Mouse (Mus musculus) T-helper 2 cell (primary cell): ENCODE measurements at regions not wholly inside any gene's neighbourhood (a gene's known extent, or its start where the extent isn't known, plus 50 kb on each side); places are given as distances from the start of the nearest gene placed in this dataset.

Experiments used
- in situ Hi-C: fragments of 300-600 bp; cut with MboI, MseI; formaldehyde crosslinking; loops from one replicate; pipeline ENCODE4 v1.15.1; 2025; ENCODE audit warnings: high pct_unique_total_duplicates

- in situ Hi-C loops: no loop called here
These were observed 113.2 kb downstream of the Spry2 start for GRCm38 (mm10) chr14:105783428-105783827.

DNA sequence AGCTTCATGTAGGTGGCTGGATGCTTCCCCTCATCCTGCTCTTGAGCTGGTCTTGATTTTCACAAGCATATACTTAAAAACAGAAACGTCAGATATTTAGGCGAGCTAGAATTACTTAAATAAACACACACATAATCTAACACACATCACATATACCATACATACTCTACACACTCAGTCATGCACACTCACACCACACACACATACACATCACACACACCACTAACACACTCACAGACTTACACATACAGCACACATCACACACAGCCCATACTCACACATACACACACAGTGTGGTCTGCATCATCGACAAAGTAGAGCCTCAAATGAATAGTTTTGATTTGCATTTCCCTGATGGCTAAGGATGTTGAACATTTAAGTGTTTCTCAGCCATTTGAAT is 116.9 kb downstream of the Spry2 start:
- in situ Hi-C loops: no loop called here

GRCm38 (mm10) chr14:105779349-105779748 is 117.3 kb downstream of the Spry2 start:
- in situ Hi-C loops: no loop called here

GRCm38 (mm10) chr14:105773674-105774073 is 122.9 kb downstream of the Spry2 start:
- in situ Hi-C loops: no loop called here

DNA sequence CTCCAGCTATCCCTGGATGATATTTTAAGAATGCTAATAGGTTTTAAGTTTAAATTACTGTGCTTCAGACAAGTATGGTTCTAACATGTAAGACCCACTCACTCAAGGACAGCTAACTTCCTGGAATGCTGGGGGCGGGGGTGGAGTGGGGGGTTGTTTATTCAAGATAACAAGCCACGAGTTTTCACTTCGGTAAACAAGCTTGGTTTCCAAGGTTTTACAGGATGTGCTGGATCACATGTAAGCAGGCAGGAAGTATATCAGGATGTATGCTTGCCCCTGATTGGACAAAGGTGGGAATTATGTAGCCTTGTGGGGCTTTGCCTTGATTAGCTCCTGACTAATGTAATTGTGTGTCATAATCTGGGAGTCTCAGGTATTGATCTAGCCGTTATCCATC is 129.5 kb downstream of the Spry2 start:
- in situ Hi-C loops: no loop called here

- in situ Hi-C loops: no loop called here
These were observed 143.9 kb downstream of the Spry2 start for GRCm38 (mm10) chr14:105752509-105753375.

DNA sequence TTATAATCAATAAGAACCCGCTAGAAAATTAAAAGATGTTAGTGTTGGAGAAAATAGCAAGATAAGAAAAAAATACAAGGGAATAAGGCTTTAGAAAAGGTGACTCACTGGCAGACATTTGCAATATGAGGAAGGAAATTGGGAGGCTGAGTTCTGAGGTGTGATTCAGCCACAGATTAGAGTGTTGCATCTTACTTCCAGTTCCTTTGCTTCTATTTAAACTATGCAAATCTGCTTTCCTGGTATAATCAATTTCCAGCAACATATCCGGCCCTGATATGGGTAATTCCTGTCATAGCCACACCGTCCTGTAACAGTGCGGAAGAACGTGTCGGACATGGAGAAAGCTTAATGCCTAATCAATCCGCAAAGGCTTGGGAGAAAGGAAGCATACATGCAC is 144.9 kb downstream of the Spry2 start:
- in situ Hi-C loops: no loop called here

DNA sequence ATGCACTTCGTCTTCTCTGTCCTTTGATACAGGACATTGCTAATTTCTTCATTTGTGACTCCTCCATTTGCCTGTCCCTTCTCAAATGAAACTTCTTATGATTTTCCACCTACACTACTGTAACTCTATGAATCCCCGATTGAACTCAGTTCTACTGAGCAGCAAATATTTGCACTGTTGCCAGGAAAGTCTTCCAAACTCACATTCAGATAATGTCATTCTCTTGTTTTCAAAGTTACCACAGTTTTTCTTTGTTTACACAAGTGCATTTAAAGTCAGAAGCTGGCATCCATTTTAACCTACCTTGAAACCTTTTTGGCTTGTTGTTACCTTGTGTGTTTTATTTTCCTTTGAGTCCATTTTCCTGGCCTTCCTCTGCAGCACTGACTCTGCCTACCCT is 152.0 kb downstream of the Spry2 start:
- in situ Hi-C loops: no loop called here

GRCm38 (mm10) chr14:105744125-105744524 is 152.5 kb downstream of the Spry2 start:
- in situ Hi-C loops: no loop called here

GRCm38 (mm10) chr14:105740889-105741288 is 155.7 kb downstream of the Spry2 start:
- in situ Hi-C loops: no loop called here

GRCm38 (mm10) chr14:105738568-105738967 is 158.1 kb downstream of the Spry2 start:
- in situ Hi-C loops: loop anchor here (5.0 kb wide), 1 partner anchor 64 kb away; no protein-coding TSS in a partner anchor

- in situ Hi-C loops: loop anchor here (5.0 kb wide), 1 partner anchor 66 kb away; no protein-coding TSS in a partner anchor
These were observed 160.3 kb downstream of the Spry2 start for GRCm38 (mm10) chr14:105736352-105736751.

GRCm38 (mm10) chr14:105734291-105734690 is 162.3 kb downstream of the Spry2 start:
- in situ Hi-C loops: no loop called here

GRCm38 (mm10) chr14:105733013-105733728 is 163.4 kb downstream of the Spry2 start:
- in situ Hi-C loops: no loop called here

DNA sequence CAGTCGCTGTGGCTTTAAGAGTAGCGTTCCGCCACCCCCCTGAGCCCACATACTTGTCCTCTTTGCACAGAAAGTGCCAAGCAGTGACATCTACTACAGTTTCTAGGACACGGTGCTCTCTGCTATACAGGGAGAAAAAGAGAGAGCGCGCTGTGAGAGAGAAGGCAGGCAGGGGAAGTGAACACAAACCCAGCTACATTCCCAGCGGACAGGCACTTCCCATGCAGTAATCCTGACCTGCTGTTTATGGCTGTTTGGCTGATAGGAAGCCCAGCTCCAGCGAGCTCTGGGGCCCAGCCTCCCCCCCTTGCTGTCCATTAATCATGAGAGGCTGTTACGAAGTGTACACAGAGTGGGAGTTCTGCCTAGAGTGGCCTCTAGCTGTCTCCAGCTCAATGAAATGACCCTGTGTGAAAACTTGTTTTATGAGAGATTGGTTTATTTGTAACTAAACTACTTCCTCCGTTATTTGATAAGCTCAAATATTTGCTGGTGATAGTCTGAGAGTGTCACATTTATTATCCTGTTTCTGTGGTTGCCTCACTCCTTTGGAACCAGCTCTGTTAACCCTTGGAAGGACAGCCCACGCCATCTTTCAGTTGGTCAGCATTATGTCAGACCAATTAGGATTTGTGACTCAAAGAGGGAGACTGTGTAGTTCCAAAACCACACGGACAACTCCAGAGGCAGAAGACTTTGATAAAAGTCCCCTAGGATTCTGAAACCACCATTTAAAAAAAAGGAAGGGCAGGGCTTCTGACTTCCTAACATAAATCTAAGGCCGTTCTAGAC is 164.2 kb downstream of the Spry2 start:
- in situ Hi-C loops: no loop called here

GRCm38 (mm10) chr14:105730786-105731185 is 165.8 kb downstream of the Spry2 start:
- in situ Hi-C loops: no loop called here

DNA sequence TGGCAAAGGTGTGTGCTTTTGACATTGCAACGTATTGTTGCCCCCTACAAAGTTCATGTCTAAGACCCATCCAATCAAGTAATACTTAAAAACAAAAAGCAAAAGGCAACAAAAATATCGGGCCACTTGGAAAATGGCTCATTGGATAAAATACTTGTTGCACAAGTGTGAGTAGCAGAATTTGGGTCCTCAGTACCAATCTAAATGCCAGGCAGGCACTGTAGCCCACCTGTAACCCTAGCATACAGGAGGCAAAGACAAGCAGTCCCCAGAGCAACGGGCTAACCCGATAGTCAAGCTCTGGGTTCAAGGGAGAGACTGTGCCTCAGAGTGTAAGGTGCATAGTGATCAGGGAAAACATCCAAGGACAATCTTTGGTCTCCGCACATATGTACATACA is 167.8 kb downstream of the Spry2 start:
- in situ Hi-C loops: no loop called here

- in situ Hi-C loops: no loop called here
These were observed 170.9 kb downstream of the Spry2 start for GRCm38 (mm10) chr14:105725741-105726140.

- in situ Hi-C loops: no loop called here
These were observed 173.7 kb downstream of the Spry2 start for GRCm38 (mm10) chr14:105722923-105723322.

DNA sequence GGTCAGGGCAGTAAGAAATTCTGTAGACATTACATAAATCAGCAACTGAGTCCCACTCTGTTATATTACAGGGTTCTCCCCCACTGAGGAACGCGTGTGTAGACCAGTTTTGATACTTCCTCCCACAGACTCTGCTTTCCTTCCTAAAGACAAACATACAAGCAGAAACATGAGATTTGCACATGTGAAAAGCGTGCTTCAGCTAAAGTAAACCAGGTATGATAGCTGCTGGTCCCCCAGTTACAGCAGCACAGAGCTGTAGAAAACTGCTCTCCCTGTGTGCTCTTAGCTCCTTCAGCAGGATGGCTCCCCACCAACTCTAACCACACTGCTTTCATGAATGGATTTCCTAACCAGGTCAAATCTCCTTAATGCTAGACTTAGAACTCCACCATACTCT is 175.0 kb downstream of the Spry2 start:
- in situ Hi-C loops: no loop called here

DNA sequence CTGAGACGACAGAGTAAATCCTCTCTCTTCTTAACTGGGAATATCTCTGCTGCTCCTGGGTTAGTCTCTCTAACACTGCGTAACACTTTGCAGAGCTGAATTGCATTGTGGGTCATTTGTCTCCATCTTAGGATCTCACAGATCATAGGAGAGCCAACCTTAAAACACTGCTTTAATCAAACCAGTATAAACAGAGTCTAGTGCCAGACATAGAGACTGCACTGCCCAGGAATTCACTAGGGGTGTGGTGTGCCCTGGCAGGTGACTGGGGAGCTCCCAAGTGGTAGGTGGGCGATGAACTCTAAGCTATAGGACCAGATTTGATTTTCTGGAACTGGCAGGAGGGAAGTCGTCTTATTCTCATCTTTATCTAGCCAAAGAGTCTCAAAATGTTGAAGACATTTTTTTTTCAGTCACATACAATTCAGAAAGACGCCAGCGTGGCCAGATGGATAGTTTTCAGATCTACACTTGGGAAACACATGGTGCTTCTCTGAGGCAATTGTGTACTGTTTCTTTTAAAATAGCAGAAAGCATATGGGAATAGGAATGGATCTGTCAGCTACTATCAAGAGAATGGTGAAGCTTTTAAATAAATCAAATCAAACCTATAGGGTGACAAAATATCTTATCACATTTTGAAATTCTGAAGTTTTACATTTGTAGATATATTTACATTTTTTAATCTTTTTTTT is 175.7 kb downstream of the Spry2 start:
- in situ Hi-C loops: no loop called here
